ENCODE assay signal across 25 mouse cellular contexts in the genomic region with DNA sequence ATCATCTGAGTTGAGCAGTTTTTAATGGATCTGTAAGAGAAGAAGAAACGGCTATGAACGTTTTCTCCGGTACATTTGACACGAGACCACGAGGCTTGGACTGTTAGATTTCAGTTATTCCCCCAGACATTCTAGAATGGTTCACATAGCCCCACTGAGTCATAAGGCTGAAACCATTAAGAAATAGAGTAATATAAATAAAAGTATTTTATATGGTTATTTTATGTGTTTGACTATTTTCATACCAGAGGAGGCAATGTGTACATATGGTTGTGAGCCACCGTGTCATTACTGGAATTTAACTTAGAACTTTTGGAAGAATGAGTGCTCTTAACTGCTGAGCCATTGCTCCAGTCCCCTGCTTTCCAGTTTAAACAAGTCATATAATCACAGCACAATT. TPM values are rescaled to one million over a fixed set of nuclear protein-coding genes. Genes with fewer than 3 reads are reported as not detected.
"Had no signal": no experiment of that assay in that cellular context is flagged by ENCODE, and none has a peak within 500 bp of the region (broad histone marks: within the 10 kb centered on the region; RNA-seq: fewer than 3 reads in every experiment).

4930595M18Rik (minus strand) TSS at position 101 of the 400 bp plus-strand sequence.

- H3K4me1 ChIP-seq: neural tube, embryonic 12.5 days; neural tube, embryonic 13.5 days; neural tube, embryonic 15.5 days; stomach, embryonic 15.5 days had no signal

- H3K4me3 ChIP-seq: neural tube, embryonic 12.5 days; neural tube, embryonic 13.5 days; neural tube, embryonic 15.5 days; stomach, embryonic 15.5 days had no signal

- DNase-seq: retina, postnatal 1 day; right cerebral cortex, adult 18-20 months; right cerebral cortex, postnatal 14 days; right cerebral cortex, postnatal 25 days; right cerebral cortex, postnatal 4 days; spleen, adult 18-20 months; thymus, adult 18-20 months; thymus, adult 2 months; thymus, postnatal 14 days; thymus, postnatal 25 days; thymus, postnatal 36 days; thymus, postnatal 4 days had no signal

- H3K27me3 ChIP-seq: neural tube, embryonic 12.5 days; neural tube, embryonic 13.5 days; neural tube, embryonic 15.5 days; stomach, embryonic 15.5 days had no signal

- H3K27ac ChIP-seq: neural tube, embryonic 12.5 days; neural tube, embryonic 13.5 days; neural tube, embryonic 15.5 days; stomach, embryonic 15.5 days; stomach, postnatal 0 days had no signal

- H3K36me3 ChIP-seq: neural tube, embryonic 12.5 days; neural tube, embryonic 13.5 days; neural tube, embryonic 15.5 days; stomach, embryonic 15.5 days had no signal

RNA-seq across cellular contexts. Expression of gene 4930595M18Rik, which starts in this region (rescaled TPM):
- polyA plus RNA-seq: neural tube, embryonic 11.5 days; neural tube, embryonic 12.5 days; neural tube, embryonic 13.5 days; neural tube, embryonic 14.5 days; neural tube, embryonic 15.5 days; small intestine, adult 2 months; spleen, adult 2 months; stomach, embryonic 14.5 days; stomach, embryonic 15.5 days; stomach, embryonic 16.5 days; stomach, postnatal 0 days; thymus, adult 2 months; thymus, postnatal 0 days; urinary bladder, adult 2 months had no signal
